Mouse (Mus musculus): Measurements from ENCODE around the gene Ube2ql1. TPM values are rescaled to one million over a fixed set of nuclear protein-coding genes. Genes with fewer than 3 reads are reported as not detected.

Gene Ube2ql1
- polyA plus RNA-seq, 1 experiment = not detected

DNA sequence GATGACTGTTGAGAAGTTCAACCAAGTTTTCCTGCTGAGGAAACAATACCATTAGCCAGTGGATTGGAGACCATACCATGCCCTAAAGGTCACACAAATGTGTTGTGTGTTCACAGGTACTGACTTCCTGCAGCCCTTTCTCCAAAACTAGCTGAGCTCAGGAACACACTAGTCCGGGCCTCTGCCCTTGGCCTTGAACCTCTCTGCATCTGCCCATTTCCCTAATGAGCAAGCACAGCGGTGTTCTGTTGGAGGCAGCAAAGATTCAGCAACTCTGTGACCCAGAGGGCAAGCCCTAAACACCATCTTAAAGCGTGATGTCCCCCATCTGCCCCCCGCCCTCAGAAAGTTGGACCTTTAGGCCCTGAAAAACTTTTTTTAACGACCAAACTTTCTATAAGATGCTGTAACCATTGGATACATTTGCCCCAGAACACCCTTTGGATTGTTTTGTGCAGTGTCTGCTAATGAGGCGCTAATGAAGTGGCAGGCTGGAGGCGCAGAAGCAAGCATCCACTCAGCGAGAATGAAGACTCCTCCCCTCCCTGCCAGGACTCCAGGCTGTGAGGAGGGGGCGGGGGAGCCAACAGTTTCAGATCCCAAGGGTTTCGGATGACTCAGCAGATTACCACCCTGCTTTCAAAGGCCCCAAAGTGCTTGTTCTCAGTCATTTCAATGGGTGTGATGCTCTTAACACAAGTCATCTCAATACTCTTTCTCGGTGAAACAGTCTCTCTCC, 21.7 kb downstream of the Ube2ql1 start:
- Histone ChIP-seq H3K36me3 (replicated peaks; ENCODE audit: low read length) (no peaks in the 10 kb centered on the region), H3K4me3 (replicated peaks) (no peak overlapping the region), H3K4me1 (no peaks in the 10 kb centered on the region), H3K27me3 (replicated peaks) (no peaks in the 10 kb centered on the region), H3K9me3 (no peaks in the 10 kb centered on the region)
- TF ChIP-seq GATA1 (IDR thresholded peaks at IDR 0.05; ENCODE audit: borderline replicate concordance, low read length) = no peak
- TF ChIP-seq FLI1 (IDR thresholded peaks at IDR 0.05; ENCODE audit: low read length) = no peak

- H3K4me1 ChIP-seq = no peaks in the 10 kb centered on the region
- no peak overlapping the region for H3K4me3 ChIP-seq (replicated peaks)
- no peak for TF ChIP-seq FLI1 (IDR thresholded peaks at IDR 0.05; ENCODE audit: low read length)
- TF ChIP-seq GATA1 (IDR thresholded peaks at IDR 0.05; ENCODE audit: borderline replicate concordance, low read length) = no peak
- H3K27me3 ChIP-seq (replicated peaks) = peaks cover 16% of the 10 kb centered on the region
- no peaks in the 10 kb centered on the region for H3K36me3 ChIP-seq (replicated peaks; ENCODE audit: low read length)
- H3K9me3 ChIP-seq = no peaks in the 10 kb centered on the region; the same call in 1 of the 2 replicates
Measured at GRCm38 (mm10) chr13:69708236-69708635, 31.5 kb downstream of the Ube2ql1 start.

DNA sequence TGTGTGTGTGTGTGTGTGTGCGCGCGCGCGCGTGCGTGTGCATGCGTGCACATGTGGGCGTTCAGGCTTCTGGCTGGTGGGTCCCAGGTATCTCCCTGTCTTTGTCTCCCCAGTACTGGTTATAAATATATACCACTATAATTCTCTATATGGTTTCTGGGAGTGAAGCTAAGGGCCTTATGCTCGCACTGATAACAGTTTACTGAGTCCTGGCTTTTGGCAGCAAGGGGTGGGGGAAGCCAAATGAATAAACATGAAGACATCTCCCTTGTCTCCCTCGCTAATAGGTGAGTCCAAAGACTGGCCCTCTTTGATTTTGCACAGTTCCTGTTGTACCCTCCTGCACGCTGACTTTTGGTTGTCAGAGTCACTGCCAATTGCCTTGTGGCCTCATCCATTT, 32.2 kb downstream of the Ube2ql1 start:
- H3K36me3 ChIP-seq (replicated peaks; ENCODE audit: low read length) = no peaks in the 10 kb centered on the region
- no peak overlapping the region for H3K4me3 ChIP-seq (replicated peaks)
- H3K27me3 ChIP-seq (replicated peaks) = peaks cover 19% of the 10 kb centered on the region
- no peaks in the 10 kb centered on the region for H3K4me1 ChIP-seq
- TF ChIP-seq FLI1 (IDR thresholded peaks at IDR 0.05; ENCODE audit: low read length) (no peak), GATA1 (IDR thresholded peaks at IDR 0.05; ENCODE audit: borderline replicate concordance, low read length) (no peak)
- no peaks in the 10 kb centered on the region; the same call in 1 of the 2 replicates for H3K9me3 ChIP-seq

- no peak overlapping the region for H3K4me3 ChIP-seq (replicated peaks)
- no peaks in the 10 kb centered on the region; the same call in 1 of the 2 replicates for H3K9me3 ChIP-seq
- H3K27me3 ChIP-seq (replicated peaks) = peaks cover 19% of the 10 kb centered on the region
- H3K4me1 ChIP-seq = no peaks in the 10 kb centered on the region
- no peak for TF ChIP-seq GATA1 (IDR thresholded peaks at IDR 0.05; ENCODE audit: borderline replicate concordance, low read length)
- TF ChIP-seq FLI1 (IDR thresholded peaks at IDR 0.05; ENCODE audit: low read length) = no peak
- no peaks in the 10 kb centered on the region for H3K36me3 ChIP-seq (replicated peaks; ENCODE audit: low read length)
Measured at GRCm38 (mm10) chr13:69706919-69707318, 32.8 kb downstream of the Ube2ql1 start.

- Histone ChIP-seq H3K36me3 (replicated peaks; ENCODE audit: low read length) (no peaks in the 10 kb centered on the region), H3K4me1 (no peaks in the 10 kb centered on the region), H3K27me3 (replicated peaks) (peaks cover 22% of the 10 kb centered on the region), H3K9me3 (no peaks in the 10 kb centered on the region; the same call in 1 of the 2 replicates), H3K4me3 (replicated peaks) (no peak overlapping the region)
- TF ChIP-seq GATA1 (IDR thresholded peaks at IDR 0.05; ENCODE audit: borderline replicate concordance, low read length) (no peak), FLI1 (IDR thresholded peaks at IDR 0.05; ENCODE audit: low read length) (no peak)
Measured at GRCm38 (mm10) chr13:69703505-69703904, 36.2 kb downstream of the Ube2ql1 start.

- no peak overlapping the region for H3K4me3 ChIP-seq (replicated peaks)
- no peaks in the 10 kb centered on the region; the same call in 1 of the 2 replicates for H3K9me3 ChIP-seq
- peaks cover 18% of the 10 kb centered on the region for H3K27me3 ChIP-seq (replicated peaks)
- no peaks in the 10 kb centered on the region for H3K4me1 ChIP-seq
- no peaks in the 10 kb centered on the region for H3K36me3 ChIP-seq (replicated peaks; ENCODE audit: low read length)
- TF ChIP-seq GATA1 (IDR thresholded peaks at IDR 0.05; ENCODE audit: borderline replicate concordance, low read length) (no peak), FLI1 (IDR thresholded peaks at IDR 0.05; ENCODE audit: low read length) (no peak)
Measured at GRCm38 (mm10) chr13:69701397-69701796, 38.3 kb downstream of the Ube2ql1 start.

DNA sequence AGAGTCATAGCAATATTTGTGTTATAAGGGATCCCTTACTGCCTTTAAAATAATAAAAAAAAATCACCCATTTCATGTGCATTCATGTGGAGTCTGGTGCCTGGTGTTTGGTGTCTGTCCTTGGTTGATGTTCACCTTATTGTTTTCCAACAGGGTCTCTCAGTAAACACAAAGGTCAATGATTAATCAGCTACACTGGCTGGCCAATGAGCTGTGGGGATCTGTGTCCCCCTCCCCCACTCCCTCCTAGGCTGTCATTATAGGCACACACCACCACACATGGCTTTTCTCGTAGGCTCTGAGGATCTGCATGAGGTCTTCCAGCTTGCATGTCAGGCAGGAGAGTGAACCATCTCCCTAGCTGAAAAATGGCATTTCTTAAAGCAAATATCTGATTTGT, 38.9 kb downstream of the Ube2ql1 start:
- H3K9me3 ChIP-seq = no peaks in the 10 kb centered on the region; the same call in 1 of the 2 replicates
- H3K4me3 ChIP-seq (replicated peaks) = no peak overlapping the region
- H3K4me1 ChIP-seq = no peaks in the 10 kb centered on the region
- no peaks in the 10 kb centered on the region for H3K36me3 ChIP-seq (replicated peaks; ENCODE audit: low read length)
- peaks cover 19% of the 10 kb centered on the region for H3K27me3 ChIP-seq (replicated peaks)
- TF ChIP-seq GATA1 (IDR thresholded peaks at IDR 0.05; ENCODE audit: borderline replicate concordance, low read length) (no peak), FLI1 (IDR thresholded peaks at IDR 0.05; ENCODE audit: low read length) (no peak)

DNA sequence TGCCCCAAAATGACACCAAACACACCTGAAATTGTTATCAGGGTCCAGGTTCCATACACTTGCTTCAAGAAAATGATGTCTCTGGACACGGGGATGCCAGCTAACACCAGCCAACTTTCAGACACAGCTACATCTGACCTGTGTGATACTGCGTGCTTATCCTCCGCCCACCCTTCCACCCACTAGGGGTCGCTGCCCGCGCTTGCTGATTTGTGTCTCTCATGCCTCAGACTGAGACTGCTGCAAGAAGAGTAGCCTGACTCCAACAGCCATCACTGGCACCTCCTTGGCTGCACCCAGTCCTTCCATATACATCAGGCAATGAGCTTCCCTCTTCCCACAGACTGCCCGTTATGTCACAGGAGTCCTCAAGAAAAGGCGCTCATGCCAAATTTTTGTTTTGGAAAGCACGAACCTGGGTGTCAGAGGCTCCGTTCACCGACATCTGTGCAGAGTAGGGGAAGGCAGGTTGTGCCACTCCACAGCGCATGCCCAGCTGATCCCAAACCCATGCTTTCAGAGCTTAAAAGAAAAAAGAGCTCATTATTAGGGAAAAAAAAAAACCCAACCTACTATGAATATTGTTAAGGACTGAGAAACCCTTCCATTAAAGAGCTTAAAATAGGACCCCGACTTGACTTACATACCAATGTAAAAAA, 43.2 kb downstream of the Ube2ql1 start:
- H3K27me3 ChIP-seq (replicated peaks) = peaks cover 5% of the 10 kb centered on the region
- H3K36me3 ChIP-seq (replicated peaks; ENCODE audit: low read length) = no peaks in the 10 kb centered on the region
- no peak for TF ChIP-seq FLI1 (IDR thresholded peaks at IDR 0.05; ENCODE audit: low read length)
- TF ChIP-seq GATA1 (IDR thresholded peaks at IDR 0.05; ENCODE audit: borderline replicate concordance, low read length) = no peak
- no peaks in the 10 kb centered on the region; the same call in 1 of the 2 replicates for H3K9me3 ChIP-seq
- H3K4me3 ChIP-seq (replicated peaks) = peak overlapping the region; percentile 28
- H3K4me1 ChIP-seq = no peaks in the 10 kb centered on the region

GRCm38 (mm10) chr13:69691074-69691473, 48.6 kb downstream of the Ube2ql1 start:
- no peak for TF ChIP-seq FLI1 (IDR thresholded peaks at IDR 0.05; ENCODE audit: low read length)
- TF ChIP-seq GATA1 (IDR thresholded peaks at IDR 0.05; ENCODE audit: borderline replicate concordance, low read length) = no peak
- Histone ChIP-seq H3K36me3 (replicated peaks; ENCODE audit: low read length) (no peaks in the 10 kb centered on the region), H3K27me3 (replicated peaks) (peaks cover 6% of the 10 kb centered on the region), H3K4me3 (replicated peaks) (no peak overlapping the region), H3K4me1 (no peaks in the 10 kb centered on the region), H3K9me3 (no peaks in the 10 kb centered on the region)

DNA sequence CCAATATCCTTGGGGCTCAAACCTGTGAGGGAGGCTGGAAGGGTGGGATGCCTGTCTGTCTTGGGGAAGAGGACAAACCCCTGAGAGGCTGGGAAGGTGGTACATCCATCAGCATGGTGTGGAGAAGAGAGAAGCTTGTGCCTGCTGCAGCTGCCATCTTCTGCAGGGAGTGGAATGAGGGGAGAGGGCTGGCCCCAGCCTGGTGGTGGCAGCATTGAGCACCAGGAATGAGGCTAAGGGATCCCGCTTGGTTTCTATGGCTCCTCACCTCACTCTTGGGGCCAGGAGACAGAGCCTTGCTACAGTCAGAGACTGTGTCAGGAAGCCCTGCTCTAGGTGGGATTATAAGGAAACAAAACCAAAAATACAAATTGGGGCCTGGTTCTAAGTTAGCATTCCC, 52.7 kb downstream of the Ube2ql1 start:
- no peaks in the 10 kb centered on the region for H3K36me3 ChIP-seq (replicated peaks; ENCODE audit: low read length)
- H3K9me3 ChIP-seq = no peaks in the 10 kb centered on the region
- no peaks in the 10 kb centered on the region for H3K4me1 ChIP-seq
- TF ChIP-seq GATA1 (IDR thresholded peaks at IDR 0.05; ENCODE audit: borderline replicate concordance, low read length) (no peak), FLI1 (IDR thresholded peaks at IDR 0.05; ENCODE audit: low read length) (no peak)
- peaks cover 4% of the 10 kb centered on the region for H3K27me3 ChIP-seq (replicated peaks)
- no peak overlapping the region for H3K4me3 ChIP-seq (replicated peaks)
